8 mouse cellular contexts compared by ENCODE assay signal in the genomic region with DNA sequence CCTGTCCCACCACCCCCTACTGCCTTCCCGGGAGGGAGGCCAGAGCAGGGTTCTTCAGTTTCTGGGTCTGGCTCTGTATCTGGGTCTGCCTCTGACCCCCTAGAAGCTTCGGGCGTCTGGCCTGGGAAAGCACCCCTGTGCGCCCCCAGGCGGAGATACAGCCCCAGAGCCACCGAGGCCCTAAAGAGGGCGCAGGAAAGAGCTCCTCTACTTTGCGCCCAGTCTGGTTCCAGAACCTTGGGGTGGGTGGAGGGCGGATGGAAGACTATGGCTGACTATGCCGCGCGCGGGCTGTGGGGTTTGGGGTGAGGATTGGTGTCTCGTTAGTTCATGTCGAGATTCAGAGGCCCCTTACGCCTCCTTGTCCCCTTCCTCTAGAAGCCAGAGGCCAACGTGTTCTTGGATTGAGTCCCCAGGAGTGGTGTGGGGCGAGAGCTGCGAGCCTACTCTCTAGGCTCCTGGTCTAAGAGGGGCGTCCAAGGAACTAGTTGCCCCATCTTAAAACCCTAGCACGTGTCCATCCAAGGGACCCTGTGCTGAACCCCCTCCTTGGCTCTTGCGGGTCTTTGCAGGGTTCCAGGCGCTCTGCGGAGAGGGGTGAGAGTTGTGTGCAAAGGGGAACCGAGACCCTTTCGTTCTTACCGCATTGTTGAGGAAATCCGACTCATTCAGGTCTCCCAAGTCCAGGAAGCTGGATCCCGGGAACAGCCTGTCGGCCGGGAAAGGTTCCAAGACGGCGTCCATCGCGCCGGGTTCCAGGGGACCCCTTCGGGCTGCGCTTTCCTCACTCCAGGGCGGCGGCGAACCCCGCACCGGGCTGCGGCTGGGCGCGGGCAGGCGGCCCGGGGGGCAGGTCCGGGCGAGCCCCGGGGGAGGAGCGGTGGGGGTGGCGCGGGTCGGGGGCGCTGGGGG. TPM values are rescaled to one million over a fixed set of nuclear protein-coding genes. Genes with fewer than 3 reads are reported as not detected.
DNase-seq lines count a peak whose midpoint lies in the region; ATAC-seq and TF ChIP-seq lines count a peak whose summit lies in the region.

No protein-coding gene starts in this region.

- no peaks in the 10 kb centered on the region for H3K9me3 ChIP-seq in hindbrain, postnatal 0 days (ENCODE audit: low read length)

- no peaks in the 10 kb centered on the region for H3K36me3 ChIP-seq in hindbrain, postnatal 0 days (ENCODE audit: insufficient read depth, low read length)

- DNase-seq in ovary, adult 18-20 months (ENCODE audit: low spot score): peak; percentile 31
- no peak for DNase-seq in ovary, postnatal 14 days (ENCODE audit: low spot score)
- peak; percentile 69 for DNase-seq in adrenal gland, postnatal 14 days
- DNase-seq in gastrocnemius, adult 18-20 months (ENCODE audit: low spot score): peak; percentile 55
- peak; percentile 62 for DNase-seq in hindbrain, postnatal 0 days (ENCODE audit: low spot score)
- peak; percentile 48 for DNase-seq in lung, adult 2 months
- no peak for DNase-seq in layer of hippocampus, adult 8-10 months (ENCODE audit: low spot score in 2 of 2)

- peak overlapping the region; percentile 57 for H3K9ac ChIP-seq in hindbrain, postnatal 0 days (replicated peaks; ENCODE audit: low read length)

- ATAC-seq in hindbrain, postnatal 0 days: peak; percentile 58

- peak overlapping the region; percentile 29; the same call in 1 of the 2 replicates for H3K27ac ChIP-seq in hindbrain, postnatal 0 days
- H3K27ac ChIP-seq in olfactory bulb, adult 2 months (ENCODE audit: insufficient read depth, low read depth, low read length): no peak overlapping the region

- peaks cover 7% of the 10 kb centered on the region; the same call in 1 of the 2 replicates for H3K4me1 ChIP-seq in hindbrain, postnatal 0 days (ENCODE audit: insufficient read depth, low read length)
- 0 out of 2 replicates have a peak, but pooled peaks cover 2% of the 10 kb centered on the region for H3K4me1 ChIP-seq in lung, adult 2 months (ENCODE audit: control insufficient read depth, insufficient read depth, low read length)
- peaks cover 29% of the 10 kb centered on the region for H3K4me1 ChIP-seq in olfactory bulb, adult 2 months (ENCODE audit: control insufficient read depth, insufficient read depth, low read length)

- TF ChIP-seq CTCF in hindbrain, postnatal 0 days (IDR thresholded peaks at IDR 0.05; ENCODE audit: low read depth): peak; percentile 59
- peak; percentile 26; the same call in 1 of the 2 replicates for TF ChIP-seq CTCF in lung, adult 2 months (IDR thresholded peaks at IDR 0.05; ENCODE audit: insufficient read depth, low read length)
- TF ChIP-seq CTCF in olfactory bulb, adult 2 months (IDR thresholded peaks at IDR 0.05; ENCODE audit: insufficient read depth, low read depth, low read length): peak; percentile 33; the same call in 1 of the 2 replicates

- TF ChIP-seq POLR2A in lung, adult 2 months (IDR thresholded peaks at IDR 0.05; ENCODE audit: borderline replicate concordance, extremely low read depth, low read depth, low read length): 0 out of 2 replicates have a peak, but pooled peaks have one; percentile 9
- no peak for TF ChIP-seq POLR2A in olfactory bulb, adult 2 months (IDR thresholded peaks at IDR 0.05; ENCODE audit: insufficient read depth, low read depth, low read length)

- 5% methylated on average over 39 of the region's 56 CpGs for WGBS in hindbrain, postnatal 0 days
- 4% methylated on average over 56 of the region's 56 CpGs for WGBS in lung, adult 2 months
- 6% methylated on average over 56 of the region's 56 CpGs for WGBS in olfactory bulb, adult 2 months

- H3K4me3 ChIP-seq in hindbrain, postnatal 0 days (ENCODE audit: low read length): peak overlapping the region; percentile 66
- H3K4me3 ChIP-seq in lung, adult 2 months (replicated peaks; ENCODE audit: extremely low read depth, low read depth, low read length): peak overlapping the region; percentile 44
- H3K4me3 ChIP-seq in olfactory bulb, adult 2 months (ENCODE audit: insufficient read depth, low read depth, low read length): peak overlapping the region; percentile 53

- no peaks in the 10 kb centered on the region for H3K27me3 ChIP-seq in hindbrain, postnatal 0 days (ENCODE audit: insufficient read depth, low read length)

- peak overlapping the region; percentile 89 for H3K4me2 ChIP-seq in hindbrain, postnatal 0 days (ENCODE audit: low read depth, low read length)

RNA-seq across cellular contexts. Expression of a gene that starts 0.7 kb away (rescaled TPM):
- 11.7 and 12.6 TPM in 2 replicates for total RNA-seq in adrenal gland, postnatal 14 days (2021)
- 1 to 10 TPM; 3.0 to 4.5 TPM for total RNA-seq in gastrocnemius, adult 18-20 months (2021)
- 3.4 and 3.5 TPM in 2 replicates for total RNA-seq in hindbrain, postnatal 0 days (2014; rRNA removed)
- 3.2 and 3.5 TPM in 2 replicates for polyA plus RNA-seq in hindbrain, postnatal 0 days (2015; fragmentation: Nextera tagmentation; extraction: Ambion mirVana)
- 11.6 and 15.0 TPM in 2 replicates for polyA plus RNA-seq in lung, adult 2 months (2012; rRNA removed)
- polyA plus RNA-seq in olfactory bulb, adult 2 months (2012; ENCODE audit: insufficient read depth, insufficient read length, low replicate concordance, missing spikeins): not detected in 2 replicates
- 1 to 10 TPM; 2.5 to 2.8 (median 2.7) TPM for total RNA-seq in layer of hippocampus, adult 8-10 months (2022)

RNA-seq across cellular contexts. Expression of a gene that starts 48.0 kb away (rescaled TPM):
- 56.4 and 79.0 TPM in 2 replicates for total RNA-seq in adrenal gland, postnatal 14 days (2021)
- total RNA-seq in gastrocnemius, adult 18-20 months (2021): 10 to 100 TPM; 29.0 to 32.7 TPM
- total RNA-seq in hindbrain, postnatal 0 days (2014; rRNA removed): 150 and 163 TPM in 2 replicates
- polyA plus RNA-seq in hindbrain, postnatal 0 days (2015; fragmentation: Nextera tagmentation; extraction: Ambion mirVana): 40.7 and 41.2 TPM in 2 replicates
- polyA plus RNA-seq in lung, adult 2 months (2012; rRNA removed): 252 and 308 TPM in 2 replicates
- 328 TPM in 1 of 2 replicates, not detected in the other for polyA plus RNA-seq in olfactory bulb, adult 2 months (2012; ENCODE audit: insufficient read depth, insufficient read length, low replicate concordance, missing spikeins)
- 100 to 1,000 TPM; 463 to 479 (median 474) TPM for total RNA-seq in layer of hippocampus, adult 8-10 months (2022)

Comparison
In these comparisons a context has a peak if more than half of its experiments do, and no peak if none do; other contexts are left out.
1. DNase-seq: peak in ovary, adult 18-20 months (single experiment), adrenal gland, postnatal 14 days (single experiment), gastrocnemius, adult 18-20 months (single experiment), hindbrain, postnatal 0 days (single experiment) and lung, adult 2 months (single experiment); none in ovary, postnatal 14 days (single experiment) and layer of hippocampus, adult 8-10 months (0 of 2).
2. Peak in every context shown above with its lines, with median percentiles within 50 percentile points of each other: H3K4me3 ChIP-seq and CTCF ChIP-seq.